Mouse (Mus musculus) forebrain, embryonic 11.5 days (tissue): Measurements from ENCODE around the gene N4bp2. TPM values are rescaled to one million over a fixed set of nuclear protein-coding genes. Genes with fewer than 3 reads are reported as not detected.

ENCODE experiments used
- ATAC-seq: fragments of 200-750 bp; cut with Nextera tagmentation; replicated peaks from 2 replicates; pipeline ENCODE4 v1.8.0; 2017; ENCODE audit warnings: moderate TSS enrichment; ENCODE audit not compliant: low FRiP score
- DNase-seq: peaks from one replicate; pipeline ENCODE4 v3.0.0-alpha.2; 2017; ENCODE audit warnings: low spot score
- H3K27ac ChIP-seq: fragments of 300-500 bp; sonication (generic); 2 replicates; pipeline ENCODE4 v1.5.1; 2014; ENCODE audit warnings: low read depth, low read length
- H3K27me3 ChIP-seq: fragments of 300-500 bp; sonication (generic); 2 replicates; pipeline ENCODE4 v1.6.1; 2014; ENCODE audit warnings: mild to moderate bottlenecking, low read length, mixed read lengths; ENCODE audit not compliant: control insufficient read depth, insufficient read depth
- H3K36me3 ChIP-seq: fragments of 300-500 bp; sonication (generic); 2 replicates; pipeline ENCODE4 v1.6.1; 2014; ENCODE audit warnings: mild to moderate bottlenecking, low read length, moderate library complexity, mixed read lengths; ENCODE audit not compliant: control insufficient read depth, insufficient read depth
- H3K4me1 ChIP-seq: fragments of 300-500 bp; sonication (generic); replicated peaks from 2 replicates; pipeline ENCODE4 v1.6.1; 2014; ENCODE audit warnings: low read length, mixed read lengths; ENCODE audit not compliant: control insufficient read depth, insufficient read depth
- H3K4me2 ChIP-seq: fragments of 300-500 bp; sonication (generic); 2 replicates; pipeline ENCODE4 v1.6.1; 2014; ENCODE audit warnings: low read depth, mild to moderate bottlenecking, low read length, moderate library complexity, mixed read lengths; ENCODE audit not compliant: severe bottlenecking
- H3K4me3 ChIP-seq: fragments of 300-500 bp; sonication (generic); 2 replicates; pipeline ENCODE4 v1.5.1; 2014; ENCODE audit warnings: low read depth, low read length
- H3K9ac ChIP-seq: fragments of 300-500 bp; sonication (generic); 2 replicates; pipeline ENCODE4 v1.6.1; 2014; ENCODE audit warnings: low read length
- H3K9me3 ChIP-seq: fragments of 300-500 bp; sonication (generic); 2 replicates; pipeline ENCODE4 v1.6.1; 2016; ENCODE audit warnings: low read length, mixed read lengths; ENCODE audit not compliant: control insufficient read depth
- WGBS: fragments of 180-500 bp; shearing (Covaris S2); extraction: QIAGEN DNeasy Blood & Tissue Kit; methylation state at CpG from one replicate; pipeline ENCODE4 v1.1.7; 2014; 5-methylcytosine and 5-hydroxymethylcytosine counted together
- polyA plus RNA-seq: library from polyadenylated mRNA; unstranded; fragments of >200 nt; fragmentation: Nextera tagmentation; extraction: Ambion mirVana; gene quantifications from 2 replicates; pipeline ENCODE4 v1.2.1, GENCODE M21; 2014

N4bp2 gene
- polyA plus RNA-seq, 1 experiment from 2014 or later: 56.3 TPM

DNA sequence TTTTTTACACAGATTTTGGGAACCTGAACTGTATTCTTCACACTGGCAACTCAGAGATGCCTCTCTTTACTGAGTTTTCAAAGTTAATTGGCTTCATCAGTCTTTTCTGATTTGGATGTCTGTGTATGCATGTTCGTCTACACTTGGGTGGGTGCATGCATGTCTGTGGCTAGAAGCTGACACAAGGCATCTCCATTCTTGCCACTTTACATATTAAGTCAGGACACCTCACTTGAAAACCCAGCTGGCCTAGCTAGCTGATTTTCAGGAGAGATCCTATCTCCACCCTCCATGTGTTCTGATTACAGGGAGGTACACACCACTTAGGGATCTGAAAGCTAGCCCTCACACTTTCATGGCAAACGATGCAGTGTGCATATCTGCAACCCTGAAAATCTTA, 2.7 kb upstream of the N4bp2 start:
- Histone ChIP-seq H3K9me3 (no peaks in the 10 kb centered on the region), H3K36me3 (no peaks in the 10 kb centered on the region), H3K4me1 (no peaks in the 10 kb centered on the region; the same call in 1 of the 2 replicates), H3K9ac (no peak overlapping the region), H3K27me3 (no peaks in the 10 kb centered on the region), H3K27ac (no peak overlapping the region), H3K4me2 (no peak overlapping the region), H3K4me3 (no peak overlapping the region)
- DNase-seq (no peak), ATAC-seq (no peak)
- 92% methylated on average over 2 of the region's 2 CpGs for WGBS

DNA sequence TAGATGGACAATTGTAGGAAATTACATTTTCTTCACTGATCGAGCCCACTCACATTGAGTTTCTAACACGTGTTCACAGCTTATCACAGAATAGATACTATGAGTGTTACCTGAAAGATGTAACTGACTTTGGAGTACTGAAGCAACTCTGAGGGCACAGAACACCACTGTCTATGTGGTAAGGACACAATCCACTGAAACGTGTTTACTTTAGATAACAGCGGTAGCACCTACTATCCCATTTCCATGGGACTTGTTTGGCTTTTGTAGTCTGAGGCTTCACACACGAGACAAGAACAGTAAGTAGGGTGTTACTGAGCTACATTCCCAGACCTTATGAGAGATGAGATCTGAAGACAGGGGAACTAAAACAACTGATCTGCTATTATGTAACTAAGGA, 2.3 kb upstream of the N4bp2 start:
- 86% methylated on average over 5 of the region's 5 CpGs for WGBS
- ATAC-seq: no peak
- DNase-seq: no peak

DNA sequence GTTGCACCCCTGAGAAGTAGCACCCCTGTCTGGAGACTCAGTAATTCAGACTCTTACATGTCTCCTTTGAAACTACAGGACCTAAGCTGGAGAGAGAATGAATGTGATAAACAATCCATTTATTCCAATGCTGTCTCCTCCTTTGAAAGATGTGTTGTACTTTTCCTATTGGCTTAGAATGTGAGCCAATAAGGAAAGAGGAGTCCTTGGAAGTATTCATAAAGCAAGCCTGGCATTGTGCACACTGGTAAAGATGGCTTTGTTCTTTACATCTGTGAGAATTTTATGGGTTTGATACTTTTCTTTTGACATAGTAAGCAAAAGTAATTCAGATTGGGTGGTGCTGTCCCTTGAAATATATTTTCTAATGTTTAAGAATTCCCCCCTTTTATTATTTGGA, 1.4 kb upstream of the N4bp2 start:
- DNase-seq (no peak), ATAC-seq (peak; percentile 35)

More for the DNA sequence above, 2.3 kb upstream of the N4bp2 start:
- Histone ChIP-seq H3K4me1 (no peaks in the 10 kb centered on the region; the same call in 1 of the 2 replicates), H3K27ac (no peak overlapping the region), H3K4me3 (no peak overlapping the region), H3K27me3 (no peaks in the 10 kb centered on the region), H3K36me3 (no peaks in the 10 kb centered on the region), H3K9ac (no peak overlapping the region), H3K9me3 (no peaks in the 10 kb centered on the region), H3K4me2 (no peak overlapping the region)

DNA sequence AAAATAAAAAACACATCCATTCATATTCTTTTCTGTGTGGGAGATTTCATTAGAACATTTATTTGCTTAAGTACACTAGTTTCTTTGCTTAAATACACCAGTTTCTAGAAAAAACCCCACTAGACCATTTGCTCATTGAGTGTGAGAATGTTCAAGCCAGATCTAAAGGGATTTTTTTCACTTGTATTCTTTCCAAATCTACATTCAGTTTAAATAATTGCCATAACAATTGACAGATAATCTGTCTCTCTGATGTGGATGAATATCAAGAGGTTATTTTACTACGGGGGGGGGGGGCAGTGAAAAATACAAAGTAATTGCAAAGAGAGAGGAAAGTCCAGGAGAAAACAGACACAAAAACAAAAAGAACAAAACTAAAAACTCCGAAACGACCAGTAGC, 635 bp upstream of the N4bp2 start:
- no peaks in the 10 kb centered on the region; the same call in 1 of the 2 replicates for H3K4me1 ChIP-seq
- peak overlapping the region; percentile 95 for H3K4me2 ChIP-seq
- DNase-seq: no peak
- peak overlapping the region; percentile 100 for H3K9ac ChIP-seq
- peak overlapping the region; percentile 91 for H3K4me3 ChIP-seq
- H3K27ac ChIP-seq: peak overlapping the region; percentile 100
- 2% methylated on average over 3 of the region's 3 CpGs for WGBS
- no peaks in the 10 kb centered on the region for H3K36me3 ChIP-seq
- no peaks in the 10 kb centered on the region for H3K9me3 ChIP-seq
- no peaks in the 10 kb centered on the region for H3K27me3 ChIP-seq
- no peak for ATAC-seq

More for the DNA sequence above, 1.4 kb upstream of the N4bp2 start:
- Histone ChIP-seq H3K27ac (0 out of 2 replicates have a peak overlapping the region, but pooled peaks have one; percentile 28), H3K9ac (no peak overlapping the region), H3K4me2 (peak overlapping the region; percentile 27; the same call in 1 of the 2 replicates), H3K4me3 (no peak overlapping the region), H3K27me3 (no peaks in the 10 kb centered on the region), H3K9me3 (no peaks in the 10 kb centered on the region), H3K4me1 (no peaks in the 10 kb centered on the region; the same call in 1 of the 2 replicates), H3K36me3 (no peaks in the 10 kb centered on the region)

DNA sequence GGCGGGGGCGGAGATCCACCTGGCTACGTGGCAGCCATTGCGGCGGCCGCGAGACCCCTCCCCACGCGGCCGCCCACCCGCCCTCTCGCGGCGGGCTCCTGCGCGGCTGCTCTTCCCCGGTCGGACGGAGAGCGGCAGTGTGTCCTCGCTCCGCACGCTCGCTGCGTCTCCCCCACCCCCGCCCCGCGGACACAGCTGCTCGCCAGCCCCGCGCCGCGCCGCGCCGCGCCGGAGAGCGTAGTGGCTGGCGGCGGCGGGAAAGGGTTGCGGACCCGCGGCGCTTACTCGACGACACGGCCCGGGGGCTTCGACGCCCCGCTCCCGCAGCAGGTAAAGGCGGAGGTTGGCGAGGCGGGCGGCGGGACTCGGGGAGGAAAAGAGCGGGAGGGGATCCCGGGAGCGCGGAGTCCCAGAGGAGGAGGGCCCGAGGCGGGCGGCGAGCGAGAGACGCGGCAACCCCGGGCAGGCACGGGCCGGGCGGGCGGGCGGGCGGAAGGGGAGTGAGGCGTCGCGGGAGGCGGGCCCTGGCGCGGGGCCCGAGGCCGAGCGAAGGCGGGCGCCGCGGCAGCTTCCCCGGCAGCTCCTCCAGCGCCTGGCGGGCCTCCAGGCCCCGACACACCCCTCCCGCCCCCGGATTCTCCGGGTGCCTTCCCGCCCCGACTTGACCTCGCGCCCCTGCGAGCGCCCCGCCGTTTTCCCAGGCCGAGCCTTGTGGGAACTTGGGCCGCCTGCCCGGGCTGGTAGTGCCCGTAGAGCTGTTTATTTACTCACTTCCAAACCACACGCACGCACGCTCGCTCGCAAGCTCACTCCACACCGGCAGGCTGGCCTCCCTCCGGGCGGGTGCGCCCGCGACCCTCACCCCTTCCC, 830 bp downstream of the N4bp2 start:
- under 1% methylated on average over 68 of the region's 121 CpGs for WGBS
- DNase-seq: peak; percentile 91

DNA sequence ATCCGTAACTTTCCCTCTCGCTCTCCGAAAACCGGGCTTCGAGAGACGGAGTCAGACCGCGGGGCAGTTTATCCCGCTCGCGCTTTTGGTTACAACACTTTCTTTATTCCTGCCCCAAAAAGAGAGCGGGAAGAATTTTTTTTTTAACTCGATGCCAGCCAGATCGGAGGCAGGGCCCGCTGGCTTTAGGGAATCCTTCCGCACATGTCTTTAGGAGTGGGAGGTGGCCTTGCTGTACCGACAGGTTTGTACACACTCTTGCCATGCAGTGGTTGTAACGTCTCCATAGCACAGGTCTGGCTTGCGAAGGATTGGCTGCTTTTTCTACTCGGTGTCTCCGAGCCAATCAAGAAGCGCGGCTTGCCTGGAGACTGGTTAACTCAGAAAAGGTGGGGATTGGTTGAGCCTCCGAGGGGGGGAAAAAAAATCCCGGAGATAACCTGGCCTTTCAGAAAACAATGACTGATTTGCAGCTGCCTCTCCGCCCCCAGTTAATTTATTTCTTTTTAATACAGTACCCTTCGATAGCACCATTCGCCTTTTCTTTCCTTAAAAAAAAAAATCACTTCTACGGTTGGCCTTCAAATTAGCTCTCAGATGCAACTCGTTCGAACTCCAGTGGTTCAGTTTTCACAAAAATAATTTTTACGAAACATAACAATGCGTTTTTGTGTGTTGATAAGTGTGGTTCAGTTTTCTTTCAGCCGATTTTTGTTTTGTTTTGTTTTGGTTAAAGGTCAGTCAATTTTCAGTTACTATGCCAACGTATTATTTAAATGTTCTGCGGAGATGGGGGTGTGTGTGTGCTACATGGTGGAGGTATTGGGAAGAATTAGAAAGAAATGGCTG, 1.7 kb downstream of the N4bp2 start:
- H3K9ac ChIP-seq: peak overlapping the region; percentile 100
- peak overlapping the region; percentile 91 for H3K4me3 ChIP-seq
- 7% methylated on average over 36 of the region's 36 CpGs for WGBS
- peak overlapping the region; percentile 95 for H3K4me2 ChIP-seq
- H3K9me3 ChIP-seq: no peaks in the 10 kb centered on the region
- peak; percentile 87 for ATAC-seq
- peak; percentile 90 for DNase-seq
- no peaks in the 10 kb centered on the region for H3K36me3 ChIP-seq
- H3K4me1 ChIP-seq: no peaks in the 10 kb centered on the region; the same call in 1 of the 2 replicates
- H3K27ac ChIP-seq: peak overlapping the region; percentile 100
- H3K27me3 ChIP-seq: no peaks in the 10 kb centered on the region

More for the DNA sequence above, 830 bp downstream of the N4bp2 start:
- peak; percentile 88 for ATAC-seq
- Histone ChIP-seq H3K4me2 (peak overlapping the region; percentile 95), H3K4me3 (peak overlapping the region; percentile 91), H3K4me1 (no peaks in the 10 kb centered on the region; the same call in 1 of the 2 replicates), H3K27me3 (no peaks in the 10 kb centered on the region), H3K27ac (peak overlapping the region; percentile 100), H3K9ac (peak overlapping the region; percentile 100), H3K36me3 (no peaks in the 10 kb centered on the region), H3K9me3 (no peaks in the 10 kb centered on the region)

DNA sequence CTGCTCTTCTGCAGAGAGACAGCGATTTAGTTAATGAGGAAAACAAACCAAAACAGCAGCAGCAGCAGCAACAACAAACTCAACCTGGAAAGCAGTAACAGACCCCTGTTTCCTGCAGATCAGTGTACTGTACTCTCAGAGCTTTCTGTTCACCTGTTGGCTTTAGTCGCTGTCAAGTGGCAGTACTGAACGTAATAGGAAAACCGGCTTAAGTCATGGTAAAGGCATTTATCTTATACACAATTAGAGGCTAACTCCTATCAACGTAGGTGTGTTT, 2.3 kb downstream of the N4bp2 start:
- DNase-seq: no peak

DNA sequence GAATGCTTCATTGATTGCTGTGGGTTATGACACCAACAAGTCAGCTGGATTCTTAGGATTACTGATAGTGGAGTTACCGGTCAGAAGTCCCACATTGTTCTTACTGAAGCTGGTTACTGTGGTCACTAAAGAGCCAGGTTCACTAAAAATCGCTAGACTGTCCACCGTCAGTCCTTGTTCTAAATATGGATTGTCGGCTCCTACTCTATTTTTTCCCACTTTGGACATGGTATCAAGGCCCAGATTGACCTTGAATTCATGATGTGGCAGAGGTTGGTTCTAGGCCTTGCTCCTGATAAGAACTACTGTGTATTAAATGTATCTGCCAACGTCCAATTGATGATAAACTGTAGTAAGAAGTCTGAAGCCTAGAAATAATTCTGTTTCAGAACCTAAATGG, 4.7 kb downstream of the N4bp2 start:
- Histone ChIP-seq H3K9ac (no peak overlapping the region), H3K27ac (no peak overlapping the region), H3K27me3 (no peaks in the 10 kb centered on the region), H3K4me3 (no peak overlapping the region), H3K9me3 (no peaks in the 10 kb centered on the region), H3K36me3 (no peaks in the 10 kb centered on the region), H3K4me2 (no peak overlapping the region), H3K4me1 (no peaks in the 10 kb centered on the region)
- ATAC-seq: no peak
- WGBS: 88% methylated on average over 5 of the region's 5 CpGs
- no peak for DNase-seq

More for the DNA sequence above, 2.3 kb downstream of the N4bp2 start:
- no peaks in the 10 kb centered on the region for H3K27me3 ChIP-seq
- no peak overlapping the region; the same call in 1 of the 2 replicates for H3K9ac ChIP-seq
- H3K4me2 ChIP-seq: peak overlapping the region; percentile 95
- H3K36me3 ChIP-seq: no peaks in the 10 kb centered on the region
- no peak for ATAC-seq
- H3K4me3 ChIP-seq: peak overlapping the region; percentile 91
- H3K27ac ChIP-seq: no peak overlapping the region
- H3K9me3 ChIP-seq: no peaks in the 10 kb centered on the region
- H3K4me1 ChIP-seq: no peaks in the 10 kb centered on the region; the same call in 1 of the 2 replicates
- 67% methylated on average over 5 of the region's 5 CpGs for WGBS
